Mouse (Mus musculus) kidney, adult 2 months (tissue): ENCODE measurements around the gene Kcnk16.

Experiments
- CTCF ChIP-seq: fragments of 200-500 bp; conservative IDR thresholded peaks from 2 replicates; pipeline ENCODE4 v1.5.1; 2011; ENCODE audit warnings: low read depth, mild to moderate bottlenecking, control low read depth, low read length, moderate library complexity, mixed read lengths; ENCODE audit not compliant: insufficient read depth, insufficient read length
- POLR2A ChIP-seq: fragments of 200-500 bp; IDR thresholded peaks from one replicate; pipeline ENCODE4 v1.6.1; 2011; ENCODE audit warnings: low read depth, low read length, control low read depth

DNA sequence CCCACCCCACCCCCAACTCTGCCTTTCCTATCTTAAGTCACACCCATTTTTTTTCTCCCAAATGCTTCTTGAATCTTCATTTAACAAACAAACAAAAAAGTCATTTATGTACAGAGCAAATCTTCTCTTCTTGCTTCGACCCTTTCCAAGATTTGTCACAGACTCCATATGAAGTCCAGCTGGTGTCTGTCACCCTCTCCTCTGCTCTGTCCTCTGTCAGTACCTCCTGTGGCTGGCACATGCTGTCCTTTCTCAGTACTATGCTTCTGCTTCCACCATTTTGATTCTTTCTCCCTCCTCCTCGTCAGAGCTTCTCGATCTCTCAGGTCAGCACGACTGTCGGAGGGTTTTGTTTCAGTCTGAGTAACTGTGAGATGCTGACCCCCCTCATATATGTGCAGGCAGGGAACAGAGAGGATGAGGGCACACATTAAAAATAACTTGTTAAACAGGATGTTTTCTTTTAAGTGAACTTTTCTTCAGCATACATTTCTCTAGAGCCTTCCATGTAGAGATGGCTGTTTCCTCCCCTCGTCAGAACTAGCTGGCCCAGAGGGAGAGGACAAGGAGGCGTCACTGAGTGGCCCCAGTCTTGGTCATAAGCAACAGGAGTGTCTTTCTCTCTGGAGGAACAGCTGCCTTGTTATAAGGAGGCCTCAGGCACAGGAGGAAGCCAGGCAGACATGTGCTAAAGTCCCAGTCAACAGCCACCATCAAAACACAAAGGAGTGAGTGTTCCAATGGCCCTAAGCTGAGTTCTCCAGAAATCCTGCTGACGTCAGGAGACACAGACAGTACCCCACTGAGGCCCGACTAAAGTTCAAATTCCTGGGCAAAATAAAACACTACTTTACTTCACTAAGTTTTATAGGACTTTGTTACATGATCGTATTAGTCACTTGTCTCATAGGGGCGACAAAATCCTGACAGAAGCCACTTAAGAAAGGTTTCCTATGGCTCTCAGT, 35.7 kb downstream of the Kcnk16 start:
- TF ChIP-seq POLR2A: no peak
- no peak for TF ChIP-seq CTCF
